Mouse (Mus musculus) B cell, adult (primary cell): ENCODE data around the gene Tax1bp1. TPM values are rescaled to one million over a fixed set of nuclear protein-coding genes. Genes with fewer than 3 reads are reported as not detected.

ENCODE experiments used
- total RNA-seq: library from RNA; stranded (reverse); gene quantifications from 4 replicates; pipeline ENCODE4 v1.2.4, GENCODE M21; 2023; ENCODE audit not compliant: inconsistent age

The Tax1bp1 gene
- 230 to 272 TPM (median 260 TPM) in 4 replicates for total RNA-seq

GRCm38 (mm10) chr6:52713104-52713896, at the start of gene Tax1bp1:
Gene Tax1bp1 (plus strand): TSS chr6:52713729.

Other genes with a start within 250 kb of the Tax1bp1 start
- 55.2 to 61.9 TPM (median 58.7 TPM) in 4 replicates for gene Hibadh, start 73.3 kb upstream of the Tax1bp1 start, total RNA-seq